Mouse (Mus musculus) megakaryocyte, embryonic 14.5 days (primary cell): ENCODE measurements at regions not wholly inside any gene's neighbourhood (a gene's known extent, or its start where the extent isn't known, plus 50 kb on each side); places are given as distances from the start of the nearest gene placed in this dataset.

Source experiments
- FLI1 ChIP-seq: IDR thresholded peaks from 2 replicates; pipeline ENCODE4 v1.6.1; 2012; ENCODE audit warnings: low read length, inconsistent platforms, mixed read lengths
- GATA1 ChIP-seq: IDR thresholded peaks from 3 replicates; pipeline ENCODE4 v1.6.1; 2012; ENCODE audit warnings: mixed read lengths, low read length, inconsistent platforms, borderline replicate concordance

GRCm38 (mm10) chr5:111527741-111528140, 110.6 kb downstream of the Mn1 start:
- no peak for TF ChIP-seq FLI1
- no peak for TF ChIP-seq GATA1
